Mouse (Mus musculus) ovary, adult 10 weeks (tissue): ENCODE measurements around the gene Ostm1. TPM values are rescaled to one million over a fixed set of nuclear protein-coding genes. Genes with fewer than 3 reads are reported as not detected.

Experiments used
- polyA plus RNA-seq: library from polyadenylated mRNA; stranded (reverse); fragments of 350-450 nt; fragmentation: Illumina TruSeq; extraction: RNeasy Lipid Tissue Mini Kit (QIAGEN cat#74804); gene quantifications from one replicate; pipeline ENCODE4 v1.2.3, GENCODE M21; 2014

Ostm1 gene
- polyA plus RNA-seq, result 61.0 TPM

DNA sequence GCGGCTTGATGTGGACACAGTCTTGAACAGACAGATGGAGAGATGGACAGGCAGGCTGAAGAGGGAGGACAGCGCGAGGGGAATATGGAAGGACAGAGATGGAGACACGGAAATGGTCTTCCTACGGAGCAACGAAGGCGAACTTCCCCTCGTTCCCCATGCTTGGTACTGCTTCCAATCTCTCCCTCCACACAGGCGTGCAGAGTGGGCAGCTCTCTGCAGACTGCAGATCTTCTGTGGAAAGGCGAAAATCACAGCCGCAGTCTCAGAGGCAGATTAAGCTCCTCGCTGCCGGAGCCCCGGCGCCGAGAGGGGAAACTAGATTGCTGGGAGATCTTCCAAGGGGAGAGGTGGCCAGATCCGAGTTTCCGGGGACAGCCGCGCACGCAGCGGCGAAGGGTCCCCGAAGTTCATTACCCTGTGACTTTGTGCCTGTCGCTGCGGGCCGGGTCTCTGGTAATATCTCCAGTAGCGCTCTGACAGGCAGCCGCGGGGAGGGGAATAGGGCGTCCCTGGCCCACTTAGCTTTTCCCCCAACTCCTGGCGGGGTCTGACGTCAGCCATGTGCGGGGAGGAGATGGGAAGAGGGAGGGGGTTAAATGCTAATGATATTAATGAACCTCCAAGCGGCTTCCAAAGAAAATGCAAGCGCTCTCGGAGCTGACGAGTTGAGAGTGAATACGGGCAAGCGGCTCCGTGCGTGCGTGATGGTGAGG lies at the start of gene Ostm1, which contains the start of gene Nr2e1:
Gene Ostm1, plus strand, starts transcription at position 666 of the 716 bp plus-strand sequence.
Gene Nr2e1, minus strand, starts transcription at position 476 of the 716 bp plus-strand sequence.

Other genes with a start within 250 kb of the Ostm1 start
- 6.6 TPM for gene Afg1l, start 105.3 kb upstream of the Ostm1 start, polyA plus RNA-seq
- gene Snx3, start 81.8 kb upstream of the Ostm1 start, polyA plus RNA-seq, result 202 TPM
- gene Nr2e1, start 190 bp upstream of the Ostm1 start, polyA plus RNA-seq, result 2.7 TPM
- gene Sec63, start 177.7 kb downstream of the Ostm1 start, polyA plus RNA-seq, result 189 TPM